Mouse (Mus musculus): ENCODE results near the gene Mcm8.

The Mcm8 gene

DNA sequence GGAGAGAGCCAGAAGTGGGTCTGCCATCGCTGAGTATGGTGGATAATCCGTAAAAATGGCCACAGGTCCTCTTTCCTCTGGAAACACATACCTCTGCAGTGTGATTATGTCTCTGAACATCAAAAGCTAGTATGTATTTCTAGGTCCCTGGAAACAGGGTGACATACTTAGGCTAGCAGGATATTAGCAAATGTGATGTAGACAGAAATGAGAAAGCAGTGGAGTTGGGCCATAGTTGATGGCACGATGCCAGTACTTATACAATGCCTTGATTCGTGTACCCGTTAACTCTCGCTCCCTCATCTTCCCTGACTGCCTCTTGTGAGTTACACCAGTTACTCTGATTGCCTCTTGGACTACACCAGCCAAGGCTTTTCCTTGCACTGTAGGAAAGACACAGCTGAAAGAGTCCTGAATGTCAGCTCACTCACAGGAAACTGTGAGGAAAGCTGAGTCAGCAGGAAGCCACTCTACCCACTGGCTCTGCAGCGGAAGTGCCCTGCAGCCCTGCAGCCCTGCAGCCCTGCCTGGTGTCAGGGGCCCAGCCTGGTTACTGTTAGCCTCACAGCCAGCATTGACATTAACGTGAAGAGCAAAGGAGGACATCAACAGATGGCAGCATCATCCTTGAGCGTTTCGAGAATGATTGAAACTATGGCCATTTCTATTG is 57.9 kb downstream of the Mcm8 start:
- DNase-seq (ENCODE audit: low read depth, low spot score), result no peak

DNA sequence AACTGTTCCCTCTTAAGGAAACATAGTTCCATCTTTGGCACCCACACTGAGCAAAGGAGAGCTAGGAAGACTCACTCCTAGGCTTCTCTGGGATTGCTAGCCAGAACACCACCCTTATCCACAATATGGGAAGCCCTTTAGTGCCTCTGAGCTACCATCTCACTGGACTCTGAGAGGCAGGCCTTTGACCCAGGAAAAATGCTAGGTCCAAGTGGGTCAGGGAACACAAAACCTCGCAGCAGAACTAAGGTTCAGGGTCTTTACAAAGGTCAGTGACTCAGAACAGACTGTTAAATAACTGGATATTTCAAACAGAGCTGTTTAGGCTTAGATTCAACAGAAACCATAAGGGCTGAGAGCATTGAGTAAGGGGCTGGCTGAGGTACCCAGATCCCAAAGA is 61.0 kb downstream of the Mcm8 start:
- DNase-seq (ENCODE audit: low read depth, low spot score), result no peak

DNA sequence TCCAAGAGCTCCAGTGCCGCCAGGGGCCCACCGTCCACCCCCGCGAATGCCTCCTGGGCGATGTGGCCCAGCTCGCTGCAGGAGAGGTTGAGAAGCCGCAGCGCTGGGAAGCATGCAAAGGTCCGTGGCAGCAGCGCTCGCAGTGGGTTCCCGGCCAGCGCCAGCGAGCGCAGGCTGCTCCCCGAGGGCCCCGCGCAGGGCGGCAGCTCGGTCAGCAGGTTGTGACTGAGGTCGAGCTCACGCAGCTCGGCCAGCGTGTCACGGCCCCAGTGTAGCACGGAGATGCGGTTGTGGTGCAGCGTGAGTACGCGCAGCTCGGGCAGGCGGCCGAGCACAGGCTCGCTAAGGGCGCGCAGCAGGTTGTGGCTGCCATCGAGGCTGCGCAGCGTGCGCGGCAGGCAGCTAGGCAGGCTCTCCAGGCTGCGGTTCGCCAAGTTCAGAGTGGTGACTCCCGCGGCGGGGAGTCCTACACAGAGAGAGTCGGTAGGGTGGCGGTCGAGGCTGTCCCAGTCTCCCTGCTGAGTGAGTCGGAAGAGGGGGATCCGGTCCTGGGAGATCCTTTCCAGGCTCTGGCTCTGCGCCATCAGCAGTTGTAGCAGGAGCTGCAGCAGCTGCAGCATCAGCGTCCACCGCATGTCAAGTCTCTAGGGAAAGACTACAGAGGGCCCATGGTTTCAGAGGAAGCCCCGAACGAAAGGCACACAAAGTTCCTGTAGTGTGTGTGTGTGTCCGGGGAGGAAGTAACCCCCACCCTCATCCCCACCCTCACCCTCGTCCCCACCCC is 63.5 kb downstream of the Mcm8 start:
- peak; percentile 38 for DNase-seq (ENCODE audit: low read depth, low spot score)

DNA sequence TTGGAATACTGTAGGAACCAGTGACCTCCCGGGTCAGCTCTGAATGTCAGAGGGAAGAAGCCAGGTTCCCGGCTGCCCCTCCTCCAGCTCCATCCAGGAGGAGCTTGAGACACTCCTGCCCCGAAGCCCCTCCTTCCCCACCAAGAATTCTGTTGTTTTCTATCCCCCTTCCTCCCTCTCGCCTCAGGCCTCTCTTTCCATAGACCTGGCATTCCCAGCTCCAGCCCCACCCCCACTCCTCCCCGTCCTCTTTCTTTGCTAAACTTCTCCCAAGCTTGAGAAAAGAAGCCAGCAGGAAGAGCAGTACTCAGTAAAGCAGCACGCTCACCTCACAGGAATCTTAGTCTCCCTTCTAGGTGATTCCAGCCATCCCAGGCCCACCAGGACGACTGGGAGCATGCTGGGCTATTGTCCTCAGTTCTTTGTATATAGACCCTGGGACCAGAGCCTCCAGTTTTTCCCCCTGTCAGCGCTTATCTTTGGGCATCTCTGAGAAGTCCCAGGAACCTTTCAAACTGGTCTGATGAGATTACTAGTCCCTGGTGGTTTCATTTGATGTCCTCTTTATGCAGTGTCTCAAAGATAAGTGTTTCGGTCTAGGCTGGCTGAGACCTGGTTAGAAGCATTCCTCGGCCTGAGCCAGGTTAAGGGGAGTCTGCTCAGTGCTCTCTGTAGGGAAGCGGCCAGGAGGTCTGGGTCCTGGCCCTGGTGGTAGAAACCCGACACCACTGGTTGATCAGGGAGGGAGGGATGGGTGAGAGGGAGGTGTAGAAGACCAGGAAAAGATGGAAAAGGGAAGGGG is 65.1 kb downstream of the Mcm8 start, which contains the start of gene Lrrn4:
TSS of gene Lrrn4 (minus strand) at position 48 of the 802 bp plus-strand sequence.
- DNase-seq (ENCODE audit: low read depth, low spot score), result peak; percentile 34

DNA sequence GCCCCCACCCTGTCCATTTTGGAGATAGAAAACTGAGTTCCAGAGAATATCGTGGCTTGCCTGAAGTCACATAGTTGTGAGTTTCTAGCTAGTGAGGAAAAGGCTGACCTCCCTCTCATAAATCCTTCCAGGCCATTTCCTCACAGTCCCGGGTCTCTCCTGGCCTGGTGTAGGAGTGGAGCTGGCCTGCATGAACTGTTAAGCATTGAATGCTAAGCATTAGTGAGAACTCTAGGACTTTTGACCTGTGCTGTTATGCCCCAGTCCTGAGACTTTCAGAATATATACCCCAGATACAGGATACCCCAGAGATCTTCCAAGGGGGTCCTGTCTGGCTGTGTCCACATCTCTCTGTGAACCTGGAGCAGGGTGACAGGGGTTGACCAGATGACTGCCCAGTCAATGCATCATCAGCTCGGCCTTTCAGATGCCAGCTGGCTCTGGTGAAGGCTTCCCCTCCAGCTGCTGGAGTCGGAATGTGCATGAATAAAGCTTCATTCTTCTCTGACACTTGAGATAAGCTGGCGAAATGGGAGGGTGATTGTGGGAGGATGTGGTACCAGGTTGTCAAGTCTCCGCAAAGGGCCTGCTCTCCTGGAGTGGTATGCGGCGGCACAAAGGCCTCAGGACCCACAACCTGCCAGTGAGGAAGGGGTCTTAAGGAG is 68.5 kb downstream of the Mcm8 start:
- no peak for DNase-seq (ENCODE audit: low read depth, low spot score)

DNA sequence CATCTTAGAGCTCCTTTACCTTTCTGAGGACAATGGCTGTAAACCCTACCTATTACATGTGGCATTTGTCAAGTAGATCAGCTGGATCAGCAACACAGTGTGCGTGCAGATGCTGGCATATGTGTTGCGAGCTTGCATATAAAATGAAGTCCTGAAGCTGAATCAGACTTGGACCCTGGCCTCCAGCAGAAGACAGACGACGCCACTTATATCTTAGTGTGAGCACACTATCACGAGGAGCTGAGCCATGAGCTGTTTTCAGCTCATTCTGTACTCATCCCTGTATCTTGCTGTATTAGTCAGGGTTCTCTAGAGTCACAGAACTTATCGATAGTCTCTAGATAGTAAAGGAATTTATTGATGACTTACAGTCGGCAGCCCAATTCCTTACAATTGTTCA is 69.4 kb downstream of the Mcm8 start:
- DNase-seq (ENCODE audit: low read depth, low spot score), result no peak

Data from forelimb bud, embryonic 11.5 days (tissue).